Mouse (Mus musculus) brain, embryonic 14.5 days (tissue): Measurements from ENCODE around the gene Podxl.

ENCODE experiments used
- CTCF ChIP-seq: fragments of 200-500 bp; IDR thresholded peaks from 2 replicates; pipeline ENCODE4 v1.5.1; 2012; ENCODE audit warnings: inconsistent platforms, mild to moderate bottlenecking, moderate library complexity, borderline replicate concordance; ENCODE audit not compliant: insufficient read depth, insufficient read length; ENCODE audit errors: extremely low read depth
- POLR2A ChIP-seq: fragments of 200-500 bp; IDR thresholded peaks from 2 replicates; pipeline ENCODE4 v1.6.1; 2012; ENCODE audit warnings: mild to moderate bottlenecking, inconsistent platforms, borderline replicate concordance; ENCODE audit not compliant: poor library complexity, insufficient read depth, insufficient read length, severe bottlenecking; ENCODE audit errors: extremely low read depth

DNA sequence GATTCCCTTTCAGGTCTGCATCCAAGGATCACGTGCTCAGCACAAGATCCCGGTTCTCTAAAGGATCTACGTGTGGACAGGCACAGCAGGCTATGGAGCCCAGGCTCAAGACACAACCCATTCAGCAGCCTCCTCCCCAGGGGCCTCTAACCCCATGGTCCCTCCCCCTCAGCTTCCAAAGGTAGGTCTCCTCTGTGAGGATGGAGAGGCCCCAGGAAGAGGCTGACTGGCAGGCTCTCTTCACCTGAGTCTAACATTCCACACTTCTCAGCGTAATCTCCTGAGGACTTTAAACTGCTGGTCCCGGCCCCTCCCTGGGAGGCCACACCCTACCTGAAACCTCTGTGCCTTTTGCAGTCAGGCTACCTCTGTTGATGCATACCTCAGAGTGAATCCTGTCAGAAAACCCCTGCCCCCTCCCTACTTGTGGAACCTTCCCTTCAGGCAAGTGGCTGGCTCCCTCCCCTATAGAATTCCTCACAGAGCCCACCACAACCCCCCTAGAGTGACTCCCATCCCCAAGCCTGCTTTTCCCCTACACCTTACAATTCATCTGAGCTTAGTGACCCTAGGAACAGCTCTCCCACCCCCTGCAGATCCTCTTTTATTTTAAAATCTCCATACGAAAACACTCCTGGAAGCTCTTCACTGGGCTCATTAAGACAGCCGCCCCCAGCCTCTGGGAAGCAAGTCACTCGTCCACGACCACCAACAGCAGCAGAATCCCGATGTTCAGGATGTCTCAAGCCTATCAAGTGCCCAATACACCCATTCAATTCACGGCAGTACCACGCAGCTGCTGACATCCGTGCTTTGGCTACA is 3.4 kb downstream of the Podxl start:
- TF ChIP-seq POLR2A (no peak), CTCF (no peak)
